Mouse (Mus musculus) lung, adult 2 months (tissue): Measurements from ENCODE around the gene Nudc. TPM values are rescaled to one million over a fixed set of nuclear protein-coding genes. Genes with fewer than 3 reads are reported as not detected.

Experiments
- DNase-seq: peaks from one replicate; pipeline ENCODE4 v3.0.0; 2022
- H3K4me1 ChIP-seq: fragments of 200-500 bp; 2 replicates; pipeline ENCODE4 v1.6.1; 2011; ENCODE audit warnings: low read length; ENCODE audit not compliant: control insufficient read depth, insufficient read depth
- H3K4me3 ChIP-seq: fragments of 200-500 bp; replicated peaks from 2 replicates; pipeline ENCODE3; 2011; ENCODE audit warnings: low read depth, mild to moderate bottlenecking, control low read depth, low read length; ENCODE audit errors: extremely low read depth
- CTCF ChIP-seq: fragments of 200-500 bp; IDR thresholded peaks from 2 replicates; pipeline ENCODE4 v1.5.1; 2011; ENCODE audit warnings: mild to moderate bottlenecking, low read length, control low read depth; ENCODE audit not compliant: insufficient read depth
- POLR2A ChIP-seq: fragments of 200-500 bp; IDR thresholded peaks from 2 replicates; pipeline ENCODE4 v1.6.1; 2011; ENCODE audit warnings: low read depth, mild to moderate bottlenecking, control low read depth, low read length, borderline replicate concordance; ENCODE audit errors: extremely low read depth
- WGBS: fragments of 180-500 bp; shearing (Covaris S2); methylation state at CpG from one replicate; pipeline ENCODE4 v1.1.7; 2018; 5-methylcytosine and 5-hydroxymethylcytosine counted together
- polyA plus RNA-seq: library from polyadenylated mRNA; depleted of rRNA; stranded (reverse); fragments of >200 nt; gene quantifications from 2 replicates; pipeline ENCODE4 v1.2.3, GENCODE M21; 2012

The Nudc gene
- polyA plus RNA-seq, 1 experiment, result 60.4 TPM

DNA sequence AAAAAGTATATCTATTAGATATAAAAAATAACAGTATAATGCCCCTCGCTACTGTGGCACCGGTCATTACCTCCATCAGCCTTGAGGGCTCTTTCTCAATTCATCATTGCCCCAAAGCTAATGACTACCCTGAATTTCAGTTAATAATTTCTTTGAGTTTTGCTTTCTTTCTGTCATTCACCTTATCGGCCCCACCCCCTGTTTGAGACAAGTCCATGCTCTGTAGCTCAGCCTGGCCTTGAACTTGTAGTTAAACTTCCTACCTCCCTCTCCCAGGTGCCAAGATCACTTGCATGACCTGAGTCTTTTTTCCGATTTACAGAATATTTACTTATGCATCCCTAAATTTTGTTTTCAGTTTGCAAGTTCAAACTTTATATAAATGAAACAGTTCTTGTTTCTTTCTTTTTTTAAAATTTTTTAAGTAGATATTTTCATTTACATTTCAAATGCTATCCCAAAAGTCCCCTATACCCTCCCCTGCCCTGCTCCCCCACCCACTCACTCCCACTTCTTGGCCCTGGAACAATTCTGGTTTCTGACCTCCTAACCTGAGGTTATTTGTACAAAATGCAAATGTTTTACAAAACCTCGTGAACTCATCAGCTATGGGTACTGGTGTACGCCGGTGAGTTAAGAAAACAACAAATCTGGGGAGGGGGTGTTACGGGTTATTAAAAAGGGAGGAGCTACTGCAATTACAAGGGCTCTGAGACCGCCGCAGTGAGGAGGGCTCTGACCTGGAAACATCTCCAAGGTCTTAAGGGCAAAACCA lies 23.7 kb upstream of the Nudc start:
- no peak for DNase-seq
- TF ChIP-seq CTCF, result no peak
- TF ChIP-seq POLR2A, result no peak
- Histone ChIP-seq H3K4me3 (no peak overlapping the region), H3K4me1 (no peaks in the 10 kb centered on the region)
- WGBS, result 76% methylated on average over 10 of the region's 10 CpGs

DNA sequence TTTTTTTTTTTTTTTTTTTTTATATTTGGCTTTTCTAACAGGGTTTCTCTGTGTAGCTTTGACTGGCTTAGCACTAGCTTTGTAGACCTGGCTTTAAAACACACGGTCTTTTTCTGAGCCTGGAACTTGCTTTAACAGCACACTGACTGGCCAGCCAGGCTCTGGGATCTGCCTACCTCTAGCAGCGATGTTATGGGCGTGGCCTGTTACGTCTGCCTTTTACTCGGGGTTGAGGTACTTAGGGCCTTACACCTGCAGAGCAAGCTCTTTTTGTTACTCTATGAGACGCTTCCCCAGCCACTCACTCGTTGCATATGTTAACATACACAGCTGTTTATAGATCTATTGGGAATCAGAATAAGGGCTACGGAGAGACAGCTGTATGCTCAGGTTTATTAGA lies 21.5 kb upstream of the Nudc start:
- WGBS, result 29% methylated on average over 8 of the region's 8 CpGs
- no peak for TF ChIP-seq POLR2A
- no peak for TF ChIP-seq CTCF
- no peaks in the 10 kb centered on the region for H3K4me1 ChIP-seq
- H3K4me3 ChIP-seq, result no peak overlapping the region
- DNase-seq, result no peak

GRCm38 (mm10) chr4:133563123-133563571 lies 17.4 kb upstream of the Nudc start:
- Histone ChIP-seq H3K4me3 (no peak overlapping the region), H3K4me1 (no peaks in the 10 kb centered on the region)
- DNase-seq, result no peak
- TF ChIP-seq POLR2A (no peak), CTCF (no peak)
- WGBS, result 38% methylated on average over 11 of the region's 11 CpGs

GRCm38 (mm10) chr4:133561622-133562021 lies 15.8 kb upstream of the Nudc start:
- no peak for TF ChIP-seq POLR2A
- no peak for TF ChIP-seq CTCF
- H3K4me1 ChIP-seq, result no peaks in the 10 kb centered on the region
- WGBS, result 69% methylated on average over 4 of the region's 4 CpGs
- H3K4me3 ChIP-seq, result no peak overlapping the region
- no peak for DNase-seq

GRCm38 (mm10) chr4:133559846-133560245 lies 14.1 kb upstream of the Nudc start:
- WGBS, result 70% methylated on average over 4 of the region's 4 CpGs
- no peak for DNase-seq
- TF ChIP-seq CTCF (no peak), POLR2A (no peak)
- no peak overlapping the region for H3K4me3 ChIP-seq
- H3K4me1 ChIP-seq, result no peaks in the 10 kb centered on the region

- DNase-seq, result no peak
- H3K4me3 ChIP-seq, result no peak overlapping the region
Measured at GRCm38 (mm10) chr4:133557041-133557717, 11.4 kb upstream of the Nudc start.

GRCm38 (mm10) chr4:133553448-133554330 lies 7.9 kb upstream of the Nudc start:
- Histone ChIP-seq H3K4me1 (no peaks in the 10 kb centered on the region), H3K4me3 (no peak overlapping the region)
- no peak for DNase-seq
- 57% methylated on average over 19 of the region's 19 CpGs for WGBS
- TF ChIP-seq CTCF, result no peak
- TF ChIP-seq POLR2A, result no peak

More at GRCm38 (mm10) chr4:133557041-133557717, 11.4 kb upstream of the Nudc start:
- no peaks in the 10 kb centered on the region for H3K4me1 ChIP-seq
- 27% methylated on average over 10 of the region's 10 CpGs for WGBS
- no peak for TF ChIP-seq POLR2A
- no peak for TF ChIP-seq CTCF

- Histone ChIP-seq H3K4me1 (no peaks in the 10 kb centered on the region), H3K4me3 (no peak within 1 kb of the TSS)
- WGBS, result 44% methylated on average over 10 of the region's 10 CpGs
- TF ChIP-seq POLR2A (no peak), CTCF (no peak)
- no peak for DNase-seq
Measured at GRCm38 (mm10) chr4:133552768-133553447, 7.1 kb upstream of the Nudc start, which contains the start of gene Nr0b2. Nr0b2 (plus strand) TSS chr4:133553376.
